Mouse (Mus musculus) CH12.LX (cell line): ENCODE data around the gene Snx8. TPM values are rescaled to one million over a fixed set of nuclear protein-coding genes. Genes with fewer than 3 reads are reported as not detected.
A peak's percentile ranks its signal among the peaks of the same experiment; 100 is the strongest.

Source experiments
- DNase-seq: peaks from one replicate; pipeline ENCODE4 v3.0.0-alpha.2; 2013; ENCODE audit errors: extremely low read depth
- H3K27ac ChIP-seq: 2 replicates; pipeline ENCODE4 v1.5.1; 2012; ENCODE audit warnings: low read depth, mild to moderate bottlenecking, control low read depth, moderate library complexity; ENCODE audit not compliant: insufficient read depth
- H3K27me3 ChIP-seq: replicated peaks from 2 replicates; pipeline ENCODE3; 2012; ENCODE audit warnings: inconsistent platforms
- H3K36me3 ChIP-seq, 2 experiments: replicated peaks in 1 of 2; 2 replicates each; pipeline versions ENCODE3 to v1.6.1; 2012; ENCODE audit warnings: inconsistent platforms in 1 of 2, low read length in 1 of 2, mild to moderate bottlenecking in 1 of 2, mixed read lengths in 1 of 2, moderate library complexity in 1 of 2; ENCODE audit not compliant: control insufficient read depth in 1 of 2, insufficient read depth in 1 of 2
- H3K4me1 ChIP-seq, 2 experiments: 2 replicates each; pipeline ENCODE4 v1.6.1; 2012; ENCODE audit warnings: inconsistent platforms in 1 of 2, moderate library complexity in 1 of 2; ENCODE audit not compliant: insufficient read depth in 2 of 2, control insufficient read depth in 1 of 2
- H3K4me2 ChIP-seq: 2 replicates; pipeline ENCODE4 v1.6.1; 2012; ENCODE audit warnings: low read depth, mild to moderate bottlenecking, control low read depth; ENCODE audit not compliant: poor library complexity, insufficient read depth, severe bottlenecking
- H3K4me3 ChIP-seq, 3 experiments: fragments of 150-350 bp in 1 of 3; sonication (generic) in 1 of 3; replicated peaks in 1 of 3; 2 replicates each; pipeline versions ENCODE3 to v1.5.1; 2011 to 2012; ENCODE audit warnings: low read depth in 2 of 3, low read length in 2 of 3, mild to moderate bottlenecking in 2 of 3, moderate library complexity in 2 of 3, control low read depth in 1 of 3, improper control_type of control experiment in 1 of 3, inconsistent platforms in 1 of 3, mixed read lengths in 1 of 3; ENCODE audit not compliant: poor library complexity in 1 of 3
- H3K79me2 ChIP-seq: replicated peaks from 2 replicates; pipeline ENCODE4 v1.6.1; 2012; ENCODE audit warnings: mild to moderate bottlenecking, moderate library complexity; ENCODE audit not compliant: control insufficient read depth, poor library complexity, insufficient read depth, severe bottlenecking; ENCODE audit errors: extremely low read depth
- H3K9ac ChIP-seq: 2 replicates; pipeline ENCODE4 v1.6.1; 2012; ENCODE audit warnings: low read depth, mild to moderate bottlenecking, control low read depth, moderate library complexity; ENCODE audit not compliant: insufficient read depth
- H3K9me3 ChIP-seq: replicated peaks from 2 replicates; pipeline ENCODE3; 2012; ENCODE audit warnings: low read length, inconsistent platforms, mixed read lengths
- CHD1 ChIP-seq: IDR thresholded peaks from 2 replicates; pipeline ENCODE4 v1.6.1; 2012; ENCODE audit warnings: low read depth, low read length, improper control_type of control experiment, inconsistent platforms
- CHD2 ChIP-seq: IDR thresholded peaks from 2 replicates; pipeline ENCODE4 v1.6.1; 2011; ENCODE audit warnings: low read length, improper control_type of control experiment
- CTCF ChIP-seq, 2 experiments: IDR thresholded peaks in 1 of 2; conservative IDR thresholded peaks in 1 of 2; 2 replicates each; pipeline ENCODE4 v1.5.1; 2011 to 2012; ENCODE audit warnings: low read depth in 2 of 2, low read length in 2 of 2, improper control_type of control experiment in 1 of 2, inconsistent platforms in 1 of 2, mild to moderate bottlenecking in 1 of 2, moderate library complexity in 1 of 2
- E2F4 ChIP-seq: IDR thresholded peaks from 2 replicates; pipeline ENCODE4 v1.6.1; 2011; ENCODE audit warnings: low read depth, low read length, improper control_type of control experiment; ENCODE audit not compliant: insufficient replicate concordance
- ELF1 ChIP-seq: IDR thresholded peaks from 2 replicates; pipeline ENCODE4 v1.6.1; 2014; ENCODE audit warnings: low read depth, mild to moderate bottlenecking, inconsistent platforms, low read length, improper control_type of control experiment
- EP300 ChIP-seq: IDR thresholded peaks from 2 replicates; pipeline ENCODE4 v1.6.1; 2011; ENCODE audit warnings: low read length, improper control_type of control experiment
- ETS1 ChIP-seq: conservative IDR thresholded peaks from 2 replicates; pipeline ENCODE4 v1.6.1; 2012; ENCODE audit warnings: low read depth, mild to moderate bottlenecking, inconsistent platforms, low read length, improper control_type of control experiment, moderate library complexity
- GABPA ChIP-seq: IDR thresholded peaks from 2 replicates; pipeline ENCODE4 v1.6.1; 2012; ENCODE audit warnings: low read depth, low read length, improper control_type of control experiment, inconsistent platforms; ENCODE audit not compliant: insufficient replicate concordance
- IRF4 ChIP-seq: IDR thresholded peaks from 2 replicates; pipeline ENCODE4 v1.6.1; 2014; ENCODE audit warnings: low read depth, mild to moderate bottlenecking, inconsistent platforms, low read length, improper control_type of control experiment
- JUN ChIP-seq: IDR thresholded peaks from 2 replicates; pipeline ENCODE4 v1.6.1; 2011; ENCODE audit warnings: low read depth, mild to moderate bottlenecking, low read length, improper control_type of control experiment, moderate library complexity; ENCODE audit not compliant: insufficient read depth
- KAT2A ChIP-seq: IDR thresholded peaks from 2 replicates; pipeline ENCODE4 v1.6.1; 2012; ENCODE audit warnings: low read length, improper control_type of control experiment, inconsistent platforms; ENCODE audit not compliant: insufficient replicate concordance
- MAX ChIP-seq: IDR thresholded peaks from 2 replicates; pipeline ENCODE4 v1.6.1; 2011; ENCODE audit warnings: low read length, improper control_type of control experiment
- MXI1 ChIP-seq: IDR thresholded peaks from 2 replicates; pipeline ENCODE4 v1.6.1; 2011; ENCODE audit warnings: mild to moderate bottlenecking, low read depth, low read length, improper control_type of control experiment
- MYC ChIP-seq: IDR thresholded peaks from 2 replicates; pipeline ENCODE4 v1.6.1; 2011; ENCODE audit warnings: low read depth, mild to moderate bottlenecking, improper control_type of control experiment, low read length
- POLR2A ChIP-seq: IDR thresholded peaks from 2 replicates; pipeline ENCODE4 v1.6.1; 2011; ENCODE audit warnings: low read depth, mild to moderate bottlenecking, improper control_type of control experiment, low read length
- POLR2AphosphoS2 ChIP-seq: IDR thresholded peaks from 2 replicates; pipeline ENCODE4 v1.6.1; 2011; ENCODE audit warnings: low read depth, low read length, improper control_type of control experiment
- RAD21 ChIP-seq: IDR thresholded peaks from 2 replicates; pipeline ENCODE4 v1.6.1; 2011; ENCODE audit warnings: low read depth, mild to moderate bottlenecking, low read length, improper control_type of control experiment, moderate library complexity
- SIN3A ChIP-seq: IDR thresholded peaks from 2 replicates; pipeline ENCODE4 v1.6.1; 2012; ENCODE audit warnings: low read length, improper control_type of control experiment, inconsistent platforms
- SMC3 ChIP-seq: IDR thresholded peaks from 2 replicates; pipeline ENCODE4 v1.6.1; 2011; ENCODE audit warnings: low read depth, low read length, improper control_type of control experiment
- TCF12 ChIP-seq: IDR thresholded peaks from 2 replicates; pipeline ENCODE4 v1.6.1; 2014; ENCODE audit warnings: low read depth, mild to moderate bottlenecking, inconsistent platforms, low read length, improper control_type of control experiment
- USF1 ChIP-seq: IDR thresholded peaks from 2 replicates; pipeline ENCODE4 v1.6.1; 2014; ENCODE audit warnings: low read depth, mild to moderate bottlenecking, inconsistent platforms, low read length, improper control_type of control experiment
- USF2 ChIP-seq: conservative IDR thresholded peaks from 2 replicates; pipeline ENCODE4 v1.6.1; 2011; ENCODE audit warnings: low read depth, low read length, improper control_type of control experiment
- ZC3H11A ChIP-seq: IDR thresholded peaks from 2 replicates; pipeline ENCODE4 v1.6.1; 2012; ENCODE audit warnings: low read depth, mild to moderate bottlenecking, inconsistent platforms, low read length, improper control_type of control experiment
- ZKSCAN1 ChIP-seq: IDR thresholded peaks from 2 replicates; pipeline ENCODE4 v1.6.1; 2012; ENCODE audit warnings: low read depth, inconsistent platforms, low read length, improper control_type of control experiment, borderline replicate concordance
- ZNF384 ChIP-seq: IDR thresholded peaks from 2 replicates; pipeline ENCODE4 v1.6.1; 2012; ENCODE audit warnings: low read depth, low read length, improper control_type of control experiment, inconsistent platforms
- dilution Hi-C: fragments of 300-500 bp; cut with MboI; formaldehyde crosslinking; loops from 2 replicates; pipeline ENCODE4 v1.14.3; 2020; ENCODE audit warnings: low sequenced_read_pairs; ENCODE audit not compliant: extremely low pct_unique_long_range_greater_than_20kb, extremely low pct_ligation_motif_present
- in situ Hi-C: fragments of 300-500 bp; cut with MboI; formaldehyde crosslinking; loops from 3 replicates; pipeline ENCODE4 v1.14.3; 2019; ENCODE audit warnings: low sequenced_read_pairs, low pct_ligation_motif_present, low pct_unique_long_range_greater_than_20kb, mixed read lengths
- polyA plus RNA-seq: library from polyadenylated mRNA; unstranded; fragments of >175 nt; gene quantifications from 2 replicates; pipeline ENCODE4 v1.2.1, GENCODE M21; 2012; ENCODE audit warnings: low read depth; ENCODE audit not compliant: insufficient read length
- total RNA-seq, 2 experiments: library from RNA; depleted of rRNA; stranded (reverse); fragments of 300-350 nt in 1 of 2; fragments of >200 nt in 1 of 2; gene quantifications; 2 replicates each; pipeline ENCODE4 v1.2.3; 2012 to 2014

Snx8 gene
- total and polyA plus RNA-seq, 3 experiments = 20.8 to 42.4 (median 34.6) TPM

DNA sequence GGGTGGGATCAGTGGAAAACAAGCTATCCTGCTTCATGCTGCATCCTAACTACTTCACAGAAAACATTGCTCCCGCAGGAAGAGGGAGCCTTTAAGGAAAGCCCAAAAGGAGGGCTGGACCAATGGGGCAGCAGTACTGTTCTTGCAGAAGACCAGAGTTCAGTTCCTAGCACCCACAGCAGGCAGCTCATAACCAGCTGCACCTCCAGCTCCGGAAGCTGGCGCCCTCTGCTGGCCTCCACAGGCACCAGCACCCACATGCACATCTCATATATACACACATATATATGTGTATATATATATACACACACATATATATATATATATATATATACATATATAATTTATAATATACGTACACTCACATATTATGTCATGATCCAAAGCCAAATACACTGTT, 50.3 kb downstream of the Snx8 start:
- Histone ChIP-seq H3K27ac (no peak overlapping the region), H3K9me3 (peaks cover 6% of the 10 kb centered on the region), H3K79me2 (no peaks in the 10 kb centered on the region), H3K4me1 (peaks cover 0 to 3% of the 10 kb centered on the region in 2 experiments; a peak in 1 of 4 replicates), H3K4me2 (no peak overlapping the region), H3K9ac (no peak overlapping the region), H3K4me3 (no peak overlapping the region), H3K27me3 (no peaks in the 10 kb centered on the region), H3K36me3 (peaks cover 44 to 91% of the 10 kb centered on the region in 2 experiments)
- in situ Hi-C loops = loop anchor here (5.0 kb wide), 1 partner anchor 54 kb away; no protein-coding TSS in a partner anchor
- DNase-seq = no peak
- dilution Hi-C loops = no loop called here
- TF ChIP-seq CHD2 = no peak
- TF ChIP-seq CTCF (conservative IDR thresholded peaks at IDR 0.05 in 1 of 2, IDR thresholded peaks at IDR 0.05 in 1 of 2; ENCODE audit: low read depth in 2 of 2, low read length in 2 of 2) = peak in 1 of 2 experiments; percentile 11; a peak in 1 of 4 replicates

DNA sequence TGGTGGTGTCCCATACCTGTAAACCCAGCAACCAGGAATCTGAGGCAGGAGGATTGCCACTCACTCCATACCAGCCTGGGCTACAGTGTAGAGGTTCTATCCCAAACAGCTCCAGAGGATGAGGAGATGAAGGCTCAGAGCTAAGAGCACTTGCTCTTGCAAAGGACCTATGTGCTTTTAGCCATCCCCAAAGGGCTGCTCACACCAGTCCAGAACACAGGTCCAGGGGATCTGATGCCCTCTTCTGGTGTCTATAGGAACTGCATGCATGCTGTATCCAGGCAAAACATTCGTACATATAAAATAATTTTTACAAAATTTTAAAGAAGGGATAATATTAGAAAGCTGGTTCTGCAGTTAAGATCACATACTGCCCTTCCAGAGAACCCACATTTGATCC, 52.4 kb downstream of the Snx8 start:
- DNase-seq = peak; percentile 44
- TF ChIP-seq JUN (no peak), SMC3 (peak; percentile 45), E2F4 (no peak), CTCF (conservative IDR thresholded peaks at IDR 0.05 in 1 of 2, IDR thresholded peaks at IDR 0.05 in 1 of 2; ENCODE audit: low read depth in 2 of 2, low read length in 2 of 2) (peak; percentile 65 to 97), RAD21 (peak; percentile 25)
- H3K36me3 ChIP-seq = peaks cover 38 to 74% of the 10 kb centered on the region in 2 experiments
- H3K79me2 ChIP-seq = no peaks in the 10 kb centered on the region
- no peaks in the 10 kb centered on the region for H3K27me3 ChIP-seq
- peaks cover 3 to 13% of the 10 kb centered on the region in 2 experiments for H3K4me1 ChIP-seq
- no peak overlapping the region for H3K4me3 ChIP-seq
- in situ Hi-C loops (loop anchor here (5.0 kb wide), 1 partner anchor 56 kb away; no protein-coding TSS in a partner anchor), dilution Hi-C loops (no loop called here)
- H3K27ac ChIP-seq = no peak overlapping the region
- peaks cover 6% of the 10 kb centered on the region for H3K9me3 ChIP-seq
- no peak overlapping the region for H3K9ac ChIP-seq
- no peak overlapping the region for H3K4me2 ChIP-seq

DNA sequence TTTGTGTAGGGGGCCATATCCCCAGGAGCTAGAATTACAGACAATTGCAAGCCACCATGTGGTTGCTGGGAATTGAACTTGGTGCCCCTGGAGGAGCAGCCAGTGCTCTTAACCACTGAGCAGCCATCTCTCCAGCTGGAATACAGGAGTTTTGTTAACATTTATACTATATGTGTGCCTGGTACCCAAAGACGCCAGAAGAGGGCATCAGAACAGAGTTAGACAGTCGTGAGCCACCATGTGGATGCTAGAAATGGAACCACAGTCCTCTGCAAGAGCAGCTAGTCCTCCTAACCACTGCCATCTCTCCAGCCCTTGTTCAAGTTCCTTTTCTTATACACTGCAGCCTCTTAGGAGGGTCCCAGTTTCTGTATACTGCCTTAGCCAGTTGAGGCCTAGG, 55.4 kb downstream of the Snx8 start:
- peaks cover 8 to 23% of the 10 kb centered on the region in 2 experiments for H3K4me1 ChIP-seq
- peaks cover 26 to 66% of the 10 kb centered on the region in 2 experiments for H3K36me3 ChIP-seq
- H3K4me2 ChIP-seq = no peak overlapping the region
- H3K4me3 ChIP-seq = no peak overlapping the region
- in situ Hi-C loops (no loop called here), dilution Hi-C loops (no loop called here)
- H3K27me3 ChIP-seq = no peaks in the 10 kb centered on the region
- no peaks in the 10 kb centered on the region for H3K79me2 ChIP-seq
- no peak overlapping the region for H3K9ac ChIP-seq
- H3K9me3 ChIP-seq = peaks cover 3% of the 10 kb centered on the region
- no peak overlapping the region for H3K27ac ChIP-seq
- DNase-seq = peak; percentile 69
- TF ChIP-seq ETS1 = no peak
- TF ChIP-seq POLR2A = no peak
- TF ChIP-seq MAX = 0 out of 2 replicates have a peak, but pooled peaks have one; percentile 38
- TF ChIP-seq USF1 = no peak
- peak in 1 of 2 experiments; percentile 78; a peak in 2 of 4 replicates for TF ChIP-seq CTCF (conservative IDR thresholded peaks at IDR 0.05 in 1 of 2, IDR thresholded peaks at IDR 0.05 in 1 of 2; ENCODE audit: low read depth in 2 of 2, low read length in 2 of 2)
- TF ChIP-seq TCF12 = no peak
- no peak for TF ChIP-seq ELF1
- no peak for TF ChIP-seq ZKSCAN1
- no peak for TF ChIP-seq USF2
- no peak for TF ChIP-seq CHD1
- no peak for TF ChIP-seq JUN
- no peak for TF ChIP-seq POLR2AphosphoS2
- no peak for TF ChIP-seq E2F4
- TF ChIP-seq EP300 = no peak
- TF ChIP-seq GABPA = no peak
- peak; percentile 91 for TF ChIP-seq MYC
- no peak for TF ChIP-seq SIN3A
- no peak for TF ChIP-seq KAT2A
- TF ChIP-seq IRF4 = no peak
- peak; percentile 41 for TF ChIP-seq RAD21
- 0 out of 2 replicates have a peak, but pooled peaks have one; percentile 4 for TF ChIP-seq ZC3H11A
- no peak for TF ChIP-seq ZNF384
- TF ChIP-seq MXI1 = no peak
